In the genomic region with DNA sequence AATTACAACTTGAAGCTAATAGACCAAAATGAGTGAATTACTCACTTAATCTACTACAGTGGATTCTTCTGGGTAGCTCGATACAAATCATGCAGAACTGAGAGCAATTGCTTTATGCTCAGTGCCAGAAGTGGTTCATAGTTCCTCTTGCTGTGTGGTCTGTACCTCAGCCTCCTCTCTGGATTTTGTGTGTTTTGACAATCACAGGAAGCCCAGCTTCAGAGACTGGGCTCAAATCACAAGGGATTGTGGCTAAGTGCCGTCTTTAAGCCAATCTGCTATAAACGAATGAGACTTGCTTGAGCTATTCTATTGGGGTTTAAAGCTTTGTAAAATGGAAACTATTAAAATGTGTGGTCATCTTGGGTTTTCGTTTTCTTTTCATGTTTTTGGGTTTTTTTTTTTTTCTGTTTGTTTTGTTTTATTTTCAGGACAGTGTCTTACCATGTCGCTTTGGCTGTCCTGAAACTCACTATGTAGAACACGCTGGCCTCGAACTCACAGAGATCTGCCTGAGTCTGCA, we compare ENCODE assay signal across 34 mouse cellular contexts.
"Had no signal": no experiment of that assay in that cellular context is flagged by ENCODE, and none has a peak within 500 bp of the region (broad histone marks: within the 10 kb centered on the region; RNA-seq: fewer than 3 reads in every experiment).

No protein-coding gene starts in this region.

- H3K4me1 ChIP-seq: heart, embryonic 10.5 days; heart, embryonic 12.5 days; heart, embryonic 15.5 days; hindbrain, embryonic 10.5 days; hindbrain, embryonic 12.5 days; hindbrain, embryonic 13.5 days; hindbrain, embryonic 15.5 days; intestine, embryonic 15.5 days had no signal

- H3K27ac ChIP-seq: heart, embryonic 10.5 days; heart, embryonic 13.5 days; heart, embryonic 15.5 days; hindbrain, embryonic 10.5 days; hindbrain, embryonic 12.5 days; hindbrain, embryonic 13.5 days; hindbrain, embryonic 14.5 days; hindbrain, embryonic 15.5 days; hindbrain, postnatal 0 days; intestine, embryonic 15.5 days; kidney, embryonic 15.5 days; kidney, postnatal 0 days; layer of hippocampus, adult 2 months; left cerebral cortex, adult 2 months had no signal

- H3K4me2 ChIP-seq: heart, embryonic 11.5 days; heart, embryonic 12.5 days; heart, embryonic 13.5 days; heart, embryonic 15.5 days; hindbrain, embryonic 12.5 days; hindbrain, embryonic 13.5 days; hindbrain, embryonic 14.5 days; hindbrain, embryonic 15.5 days; intestine, embryonic 15.5 days; kidney, embryonic 15.5 days had no signal

- H3K4me3 ChIP-seq: heart, embryonic 10.5 days; heart, embryonic 12.5 days; heart, embryonic 13.5 days; heart, embryonic 15.5 days; hindbrain, embryonic 10.5 days; hindbrain, embryonic 12.5 days; hindbrain, embryonic 13.5 days; hindbrain, embryonic 15.5 days; intestine, embryonic 15.5 days; kidney, embryonic 15.5 days; layer of hippocampus, adult 2 months; left cerebral cortex, adult 2 months had no signal

- ATAC-seq: hindbrain, embryonic 16.5 days; hindbrain, postnatal 0 days; intestine, embryonic 15.5 days; intestine, embryonic 16.5 days; intestine, postnatal 0 days had no signal

- DNase-seq: heart, postnatal 10 days; heart, postnatal 14 days; heart, postnatal 36 days; kidney, adult 11 months; kidney, adult 18-20 months; kidney, adult 2 months; kidney, adult 8-10 months; kidney, adult 9 months; kidney, postnatal 10 days; kidney, postnatal 14 days; kidney, postnatal 25 days; kidney, postnatal 36 days; kidney, postnatal 4 days; layer of hippocampus, adult 9-11 months; layer of hippocampus, postnatal 36 days had no signal

- H3K9me3 ChIP-seq: heart, embryonic 10.5 days; heart, embryonic 13.5 days; heart, embryonic 15.5 days; hindbrain, embryonic 12.5 days; hindbrain, embryonic 13.5 days; hindbrain, embryonic 15.5 days; intestine, embryonic 15.5 days; kidney, embryonic 15.5 days had no signal

- H3K27me3 ChIP-seq: heart, embryonic 12.5 days; heart, embryonic 13.5 days; heart, embryonic 15.5 days; hindbrain, embryonic 12.5 days; hindbrain, embryonic 13.5 days; hindbrain, embryonic 15.5 days; intestine, embryonic 15.5 days; kidney, embryonic 15.5 days had no signal

- H3K9ac ChIP-seq: heart, embryonic 12.5 days; heart, embryonic 13.5 days; heart, embryonic 15.5 days; hindbrain, embryonic 12.5 days; hindbrain, embryonic 13.5 days; hindbrain, embryonic 14.5 days; hindbrain, embryonic 15.5 days; intestine, embryonic 15.5 days; kidney, embryonic 15.5 days had no signal
